Mouse (Mus musculus) small intestine, adult 2 months (tissue): Measurements from ENCODE around the gene Ret.

ENCODE experiments used
- CTCF ChIP-seq: fragments of 200-500 bp; IDR thresholded peaks from 2 replicates; pipeline ENCODE4 v1.5.1; 2012; ENCODE audit warnings: low read depth, mild to moderate bottlenecking, control low read depth, inconsistent platforms, low read length, moderate library complexity, mixed read lengths; ENCODE audit not compliant: insufficient replicate concordance, insufficient read length; ENCODE audit errors: extremely low read depth
- POLR2A ChIP-seq: fragments of 200-500 bp; IDR thresholded peaks from 2 replicates; pipeline ENCODE4 v1.6.1; 2012; ENCODE audit warnings: low read depth, mild to moderate bottlenecking, control low read depth, inconsistent platforms, low read length, moderate library complexity

- TF ChIP-seq POLR2A = no peak
- no peak for TF ChIP-seq CTCF
These were observed 25.0 kb upstream of the Ret start for GRCm38 (mm10) chr6:118222471-118222870.
